Mouse (Mus musculus): ENCODE data around the gene Lpar1.

Lpar1 gene

GRCm38 (mm10) chr4:58506539-58507527 is 46.9 kb downstream of the Lpar1 start:
- no peak for DNase-seq (ENCODE audit: low read depth)

GRCm38 (mm10) chr4:58504250-58504649 is 49.4 kb downstream of the Lpar1 start:
- DNase-seq (ENCODE audit: low read depth): no peak

GRCm38 (mm10) chr4:58501012-58501777 is 52.5 kb downstream of the Lpar1 start:
- no peak for DNase-seq (ENCODE audit: low read depth)

GRCm38 (mm10) chr4:58499831-58500230 is 53.9 kb downstream of the Lpar1 start:
- DNase-seq (ENCODE audit: low read depth): no peak

- DNase-seq (ENCODE audit: low read depth): no peak
Observed at GRCm38 (mm10) chr4:58499241-58499640, 54.5 kb downstream of the Lpar1 start.

GRCm38 (mm10) chr4:58498734-58499133 is 55.0 kb downstream of the Lpar1 start:
- DNase-seq (ENCODE audit: low read depth): no peak

- no peak for DNase-seq (ENCODE audit: low read depth)
Observed at GRCm38 (mm10) chr4:58497284-58497683, 56.4 kb downstream of the Lpar1 start.

GRCm38 (mm10) chr4:58496743-58497142 is 57.0 kb downstream of the Lpar1 start:
- no peak for DNase-seq (ENCODE audit: low read depth)

GRCm38 (mm10) chr4:58491742-58492141 is 62.0 kb downstream of the Lpar1 start:
- DNase-seq (ENCODE audit: low read depth): no peak

- no peak for DNase-seq (ENCODE audit: low read depth)
Observed at GRCm38 (mm10) chr4:58490374-58490773, 63.3 kb downstream of the Lpar1 start.

GRCm38 (mm10) chr4:58478564-58478963 is 75.1 kb downstream of the Lpar1 start:
- no peak for DNase-seq (ENCODE audit: low read depth)

GRCm38 (mm10) chr4:58477691-58478090 is 76.0 kb downstream of the Lpar1 start:
- no peak for DNase-seq (ENCODE audit: low read depth)

GRCm38 (mm10) chr4:58471203-58471910 is 82.3 kb downstream of the Lpar1 start:
- no peak for DNase-seq (ENCODE audit: low read depth)

- DNase-seq (ENCODE audit: low read depth): no peak
Observed at GRCm38 (mm10) chr4:58469651-58470592, 83.8 kb downstream of the Lpar1 start.

- no peak for DNase-seq (ENCODE audit: low read depth)
Observed at GRCm38 (mm10) chr4:58469035-58469434, 84.7 kb downstream of the Lpar1 start.

- DNase-seq (ENCODE audit: low read depth): no peak
Observed at GRCm38 (mm10) chr4:58465586-58465985, 88.1 kb downstream of the Lpar1 start.

GRCm38 (mm10) chr4:58464390-58465164 is 89.1 kb downstream of the Lpar1 start:
- no peak for DNase-seq (ENCODE audit: low read depth)

- no peak for DNase-seq (ENCODE audit: low read depth)
Observed at GRCm38 (mm10) chr4:58462990-58463389, 90.7 kb downstream of the Lpar1 start.

- DNase-seq (ENCODE audit: low read depth): no peak
Observed at GRCm38 (mm10) chr4:58462586-58462985, 91.1 kb downstream of the Lpar1 start.

- no peak for DNase-seq (ENCODE audit: low read depth)
Observed at GRCm38 (mm10) chr4:58453334-58453733, 100.4 kb downstream of the Lpar1 start.

All from induced T-regulatory cell, adult 2 months (primary cell).